Mouse (Mus musculus) embryonic facial prominence, embryonic 11.5 days (tissue): ENCODE results near the gene Tmem171. TPM values are rescaled to one million over a fixed set of nuclear protein-coding genes. Genes with fewer than 3 reads are reported as not detected.
A peak's percentile ranks its signal among the peaks of the same experiment; 100 is the strongest.

Experiments used
- ATAC-seq: fragments of 200-750 bp; cut with Nextera tagmentation; replicated peaks from 2 replicates; pipeline ENCODE4 v1.8.0; 2017; ENCODE audit warnings: low read depth; ENCODE audit not compliant: insufficient number of reproducible peaks, low FRiP score, low TSS enrichment
- DNase-seq: peaks from one replicate; pipeline ENCODE4 v3.0.0-alpha.2; 2015; ENCODE audit warnings: low spot score
- H3K27ac ChIP-seq: fragments of 300-500 bp; sonication (generic); replicated peaks from 2 replicates; pipeline ENCODE4 v1.5.1; 2014; ENCODE audit warnings: mild to moderate bottlenecking, low read depth, low read length, control low read depth
- H3K27me3 ChIP-seq: fragments of 300-500 bp; sonication (generic); 2 replicates; pipeline ENCODE4 v1.6.1; 2014; ENCODE audit warnings: mild to moderate bottlenecking, low read length, moderate library complexity, mixed read lengths; ENCODE audit not compliant: control insufficient read depth, insufficient read depth
- H3K36me3 ChIP-seq: fragments of 300-500 bp; sonication (generic); replicated peaks from 2 replicates; pipeline ENCODE4 v1.6.1; 2014; ENCODE audit warnings: low read depth, mild to moderate bottlenecking, low read length, moderate library complexity, mixed read lengths; ENCODE audit not compliant: control insufficient read depth, insufficient read depth
- H3K4me1 ChIP-seq: fragments of 300-500 bp; sonication (generic); 2 replicates; pipeline ENCODE4 v1.6.1; 2014; ENCODE audit warnings: low read length, mixed read lengths; ENCODE audit not compliant: control insufficient read depth, insufficient read depth
- H3K4me2 ChIP-seq: fragments of 300-500 bp; sonication (generic); 2 replicates; pipeline ENCODE4 v1.6.1; 2014; ENCODE audit warnings: low read depth, mild to moderate bottlenecking, control low read depth, low read length, moderate library complexity
- H3K4me3 ChIP-seq: fragments of 300-500 bp; sonication (generic); 2 replicates; pipeline ENCODE4 v1.5.1; 2014; ENCODE audit warnings: low read depth, low read length, control low read depth
- H3K9ac ChIP-seq: fragments of 300-500 bp; sonication (generic); replicated peaks from 2 replicates; pipeline ENCODE4 v1.6.1; 2014; ENCODE audit warnings: mild to moderate bottlenecking, control low read depth, low read length
- H3K9me3 ChIP-seq: fragments of 300-500 bp; sonication (generic); replicated peaks from 2 replicates; pipeline ENCODE4 v1.6.1; 2016; ENCODE audit warnings: mild to moderate bottlenecking, low read length, inconsistent platforms, mixed read lengths; ENCODE audit not compliant: control insufficient read depth
- WGBS: fragments of 180-500 bp; shearing (Covaris S2); extraction: QIAGEN DNeasy Blood & Tissue Kit; methylation state at CpG from one replicate; pipeline ENCODE4 v1.1.7; 2014; 5-methylcytosine and 5-hydroxymethylcytosine counted together
- polyA plus RNA-seq: library from polyadenylated mRNA; unstranded; fragments of >200 nt; fragmentation: Nextera tagmentation; extraction: Ambion mirVana; gene quantifications from 2 replicates; pipeline ENCODE4 v1.2.1, GENCODE M21; 2014

The Tmem171 gene
- polyA plus RNA-seq, 1 experiment from 2014 or later: not detected

DNA sequence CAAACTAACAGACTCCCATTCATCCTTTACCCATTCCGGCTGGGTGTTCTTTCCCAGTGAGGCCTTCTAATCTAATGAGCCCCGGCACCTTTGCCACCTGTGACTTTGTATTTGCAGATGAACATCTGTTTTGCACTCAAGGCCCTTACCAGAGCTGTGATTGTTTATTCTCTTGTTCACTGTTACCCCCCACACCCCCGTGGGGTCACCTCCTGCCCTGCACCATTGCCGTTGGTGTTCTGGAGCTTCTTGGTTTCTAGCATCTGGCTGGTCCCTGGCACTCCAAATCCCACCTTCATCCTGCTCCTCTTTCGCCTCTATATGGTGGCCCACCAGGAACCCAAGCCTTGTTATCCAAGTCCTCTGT lies 6.7 kb upstream of the Tmem171 start:
- WGBS: 73% methylated on average over 5 of the region's 5 CpGs
- H3K27ac ChIP-seq: no peak overlapping the region
- no peak overlapping the region for H3K9ac ChIP-seq
- no peak overlapping the region for H3K4me2 ChIP-seq
- H3K4me3 ChIP-seq: no peak overlapping the region
- ATAC-seq: 0 out of 2 replicates have a peak, but pooled peaks have one; percentile 49
- H3K9me3 ChIP-seq: no peaks in the 10 kb centered on the region
- H3K27me3 ChIP-seq: no peaks in the 10 kb centered on the region
- H3K4me1 ChIP-seq: no peaks in the 10 kb centered on the region
- DNase-seq: no peak
- no peaks in the 10 kb centered on the region for H3K36me3 ChIP-seq

DNA sequence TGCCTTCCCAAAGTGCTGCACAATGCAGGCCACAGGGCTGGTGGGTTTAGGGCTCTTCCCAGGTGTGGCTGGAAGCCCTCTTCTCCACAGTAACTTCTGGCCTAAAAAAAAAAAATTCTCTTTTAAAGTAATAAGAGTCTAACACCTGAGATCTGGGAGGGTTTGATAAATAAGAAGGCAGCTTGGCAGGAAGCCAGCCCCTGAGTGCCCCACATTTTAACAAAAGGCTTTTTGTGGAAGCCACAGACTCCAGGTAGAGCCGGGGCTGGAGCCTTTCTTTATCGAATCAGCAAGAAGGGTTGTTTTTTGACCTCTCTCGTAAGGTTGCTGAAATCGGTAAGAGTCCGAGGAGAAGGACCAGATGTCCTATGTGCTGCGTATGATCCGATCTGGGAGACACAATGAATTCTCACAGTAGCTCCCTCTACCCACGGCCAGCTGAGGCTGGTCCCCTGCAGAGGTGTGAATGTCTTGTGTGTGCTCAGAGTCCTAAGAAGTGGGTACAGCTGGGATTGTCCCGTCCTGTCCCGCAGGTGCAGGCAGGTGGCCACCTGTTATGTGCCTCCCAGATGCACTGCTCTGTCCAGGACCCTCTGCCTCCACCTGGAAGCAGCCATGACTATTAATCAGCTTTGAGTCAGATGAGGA lies 6.2 kb upstream of the Tmem171 start:
- no peaks in the 10 kb centered on the region for H3K36me3 ChIP-seq
- H3K27me3 ChIP-seq: peaks cover 3% of the 10 kb centered on the region; the same call in 1 of the 2 replicates
- ATAC-seq (no peak), DNase-seq (no peak)
- no peak overlapping the region for H3K4me2 ChIP-seq
- H3K4me1 ChIP-seq: no peaks in the 10 kb centered on the region
- H3K27ac ChIP-seq: no peak overlapping the region
- H3K9me3 ChIP-seq: no peaks in the 10 kb centered on the region
- H3K9ac ChIP-seq: no peak overlapping the region
- 48% methylated on average over 10 of the region's 10 CpGs for WGBS
- H3K4me3 ChIP-seq: no peak overlapping the region

DNA sequence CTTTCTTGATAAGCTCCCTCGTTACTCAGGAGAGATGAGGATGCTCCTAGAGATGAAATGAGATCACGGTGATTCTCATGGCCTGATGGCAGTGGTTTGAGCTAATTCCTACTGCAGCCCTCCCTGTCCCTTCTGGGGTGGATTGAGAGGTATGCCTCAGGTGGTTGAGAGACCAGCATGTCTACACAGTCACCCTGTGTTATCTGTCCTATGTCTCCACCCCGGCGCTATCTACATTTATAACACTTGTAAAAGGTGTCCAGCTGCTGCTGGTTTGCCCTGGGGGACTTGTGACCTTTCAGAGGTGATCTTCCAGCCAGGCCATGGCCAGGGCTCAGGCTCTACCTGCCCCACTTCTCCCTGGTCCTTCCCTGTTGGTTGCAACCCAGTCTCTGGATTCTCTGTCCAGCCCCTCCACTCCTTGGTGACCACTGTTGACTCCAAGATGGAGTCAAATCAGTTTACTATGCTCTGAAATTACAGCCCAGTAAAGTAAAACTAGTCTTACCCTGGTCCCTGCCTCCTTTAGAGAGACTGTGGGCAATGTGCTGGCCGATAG lies 5.4 kb upstream of the Tmem171 start:
- no peaks in the 10 kb centered on the region for H3K9me3 ChIP-seq
- DNase-seq (no peak), ATAC-seq (no peak)
- no peaks in the 10 kb centered on the region for H3K4me1 ChIP-seq
- no peak overlapping the region for H3K27ac ChIP-seq
- H3K36me3 ChIP-seq: no peaks in the 10 kb centered on the region
- no peak overlapping the region for H3K9ac ChIP-seq
- no peak overlapping the region for H3K4me3 ChIP-seq
- WGBS: 86% methylated on average over 5 of the region's 5 CpGs
- no peak overlapping the region for H3K4me2 ChIP-seq
- H3K27me3 ChIP-seq: peaks cover 6% of the 10 kb centered on the region; the same call in 1 of the 2 replicates

DNA sequence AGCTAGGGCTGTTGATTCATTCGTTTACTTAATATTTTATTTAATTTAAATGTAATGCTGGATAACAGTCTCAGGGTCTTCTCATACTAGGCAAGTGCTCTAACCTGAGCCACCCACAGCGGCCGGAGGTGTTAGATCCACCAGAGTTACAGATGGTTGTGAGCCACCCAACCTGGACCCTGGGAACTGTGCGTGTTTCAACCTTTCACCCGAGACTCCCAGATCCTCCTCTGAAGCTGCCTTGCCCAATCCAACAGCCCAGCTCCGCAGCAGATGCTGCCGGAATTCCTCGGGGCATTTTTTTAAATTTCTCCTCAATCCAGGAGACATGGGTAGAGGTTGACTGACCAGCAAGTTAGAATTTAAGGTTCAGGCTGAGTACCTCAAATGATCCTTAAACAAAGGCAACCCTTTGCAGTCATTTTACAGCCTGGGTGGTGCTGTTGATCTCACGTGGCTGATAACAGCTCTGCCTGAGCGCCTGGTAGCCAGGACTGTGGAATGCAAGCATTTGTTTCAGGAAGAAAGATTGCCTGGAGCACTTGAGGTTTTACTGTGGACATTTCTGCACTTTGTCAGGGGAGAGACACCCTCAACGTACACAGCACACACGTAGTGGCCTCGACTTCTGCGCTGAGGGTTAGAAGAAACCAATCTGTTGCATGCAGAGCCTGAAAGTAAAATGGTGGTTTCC lies 4.6 kb upstream of the Tmem171 start:
- ATAC-seq (no peak), DNase-seq (peak; percentile 15)
- 66% methylated on average over 14 of the region's 14 CpGs for WGBS
- Histone ChIP-seq H3K4me1 (no peaks in the 10 kb centered on the region), H3K27ac (no peak overlapping the region), H3K27me3 (peaks cover 9% of the 10 kb centered on the region; the same call in 1 of the 2 replicates), H3K36me3 (no peaks in the 10 kb centered on the region), H3K9me3 (no peaks in the 10 kb centered on the region), H3K4me2 (no peak overlapping the region), H3K4me3 (no peak overlapping the region), H3K9ac (no peak overlapping the region)

DNA sequence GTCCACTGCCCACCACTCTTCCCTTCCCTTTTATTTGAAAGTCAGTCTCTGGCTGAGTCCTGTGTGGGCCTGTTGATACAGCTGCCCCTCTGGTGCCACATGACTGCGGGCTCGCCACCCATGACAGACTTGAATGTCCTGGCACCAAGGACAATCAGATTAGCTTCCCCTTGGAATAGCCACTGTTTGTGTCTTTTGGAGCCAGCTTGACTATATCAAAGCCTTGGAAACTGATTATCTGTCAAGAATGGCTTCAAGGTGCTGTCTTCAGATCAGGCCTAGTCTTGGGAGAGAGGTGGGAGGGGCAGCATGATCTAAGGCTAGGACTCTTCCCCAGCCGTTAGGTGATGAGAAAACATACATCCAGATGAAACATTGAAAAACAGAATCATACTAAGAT lies 2.1 kb upstream of the Tmem171 start:
- Histone ChIP-seq H3K36me3 (no peaks in the 10 kb centered on the region), H3K9me3 (no peaks in the 10 kb centered on the region), H3K27ac (no peak overlapping the region), H3K4me2 (no peak overlapping the region), H3K27me3 (peaks cover 9% of the 10 kb centered on the region; the same call in 1 of the 2 replicates), H3K4me3 (no peak overlapping the region), H3K4me1 (no peaks in the 10 kb centered on the region), H3K9ac (no peak overlapping the region)
- no peak for DNase-seq
- 96% methylated on average over 3 of the region's 3 CpGs for WGBS
- no peak for ATAC-seq

DNA sequence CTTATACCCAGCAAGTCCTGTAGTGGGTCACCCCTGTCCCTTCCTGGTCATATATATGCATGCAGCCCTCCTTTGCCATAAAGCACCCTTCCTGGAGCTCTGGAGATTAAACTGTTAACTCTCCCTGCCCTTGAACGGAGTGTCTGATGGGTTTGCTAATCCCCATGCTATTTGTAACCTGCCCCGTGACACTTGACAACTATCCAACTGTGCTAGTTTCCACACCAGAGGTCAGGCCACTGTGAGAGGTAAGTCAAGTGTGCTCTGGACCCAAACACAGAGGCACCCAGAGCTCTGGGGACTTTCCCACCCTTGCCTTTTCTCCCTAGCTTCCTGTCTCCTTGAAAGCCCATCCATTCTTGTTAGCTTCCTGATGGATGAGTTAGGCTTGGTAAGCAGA lies 912 bp upstream of the Tmem171 start:
- Histone ChIP-seq H3K4me2 (no peak overlapping the region), H3K4me1 (no peaks in the 10 kb centered on the region), H3K9me3 (no peaks in the 10 kb centered on the region), H3K27me3 (peaks cover 9% of the 10 kb centered on the region; the same call in 1 of the 2 replicates), H3K36me3 (no peaks in the 10 kb centered on the region), H3K27ac (no peak overlapping the region), H3K4me3 (no peak overlapping the region), H3K9ac (no peak overlapping the region)
- WGBS: 58% methylated on average over 2 of the region's 2 CpGs
- no peak for ATAC-seq
- DNase-seq: no peak

DNA sequence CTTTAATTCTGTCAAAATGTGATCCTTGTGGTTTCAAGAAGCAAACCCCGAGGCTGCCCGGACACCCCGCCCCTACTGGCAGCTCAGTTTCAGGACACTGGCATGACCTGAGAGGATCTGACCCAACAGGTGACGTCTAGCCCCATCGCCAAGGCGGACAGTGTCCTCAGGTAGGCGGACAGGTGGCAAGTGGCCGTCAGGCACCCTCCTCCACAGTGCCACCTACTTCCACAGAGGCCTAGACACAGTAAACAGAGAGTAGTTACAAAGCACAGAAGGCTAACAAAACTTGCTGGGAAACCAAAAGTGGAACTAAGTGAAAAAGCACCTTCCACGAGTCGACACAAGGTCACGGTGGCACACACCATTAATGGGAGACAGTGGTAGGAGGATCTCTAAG lies 1.3 kb downstream of the Tmem171 start:
- 91% methylated on average over 11 of the region's 11 CpGs for WGBS
- Histone ChIP-seq H3K27me3 (peaks cover 9% of the 10 kb centered on the region; the same call in 1 of the 2 replicates), H3K9me3 (no peaks in the 10 kb centered on the region), H3K4me3 (no peak overlapping the region), H3K4me2 (no peak overlapping the region), H3K9ac (no peak overlapping the region), H3K27ac (no peak overlapping the region), H3K4me1 (no peaks in the 10 kb centered on the region), H3K36me3 (no peaks in the 10 kb centered on the region)
- ATAC-seq (no peak), DNase-seq (no peak)

DNA sequence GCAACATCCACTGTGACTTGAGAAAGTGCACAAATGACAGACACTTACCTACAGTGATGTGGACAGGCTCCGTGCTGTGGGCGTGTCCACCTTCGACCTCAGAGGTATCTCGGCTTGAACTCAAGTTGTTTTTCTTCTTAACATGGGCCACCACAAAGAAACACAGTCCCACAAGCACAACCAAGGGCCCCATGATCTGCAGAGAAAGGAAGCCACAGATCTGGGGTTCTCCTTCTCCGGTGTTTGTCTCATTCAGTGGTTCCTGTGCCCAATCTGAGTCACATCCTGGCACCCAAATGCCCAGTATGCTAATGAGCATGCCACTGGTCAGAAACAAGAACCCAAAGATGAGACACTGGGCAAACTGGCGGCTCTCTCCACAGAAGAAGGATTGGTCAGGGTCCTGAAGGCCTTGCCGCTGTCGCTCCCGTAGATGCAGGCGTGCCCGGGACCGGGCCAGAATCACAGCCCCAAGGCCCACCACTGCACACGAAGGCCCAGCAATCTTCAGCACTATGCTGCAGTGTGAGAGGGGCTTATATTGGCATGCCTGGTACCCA lies 2.6 kb downstream of the Tmem171 start:
- no peaks in the 10 kb centered on the region for H3K4me1 ChIP-seq
- H3K36me3 ChIP-seq: no peaks in the 10 kb centered on the region
- ATAC-seq (no peak), DNase-seq (no peak)
- H3K27me3 ChIP-seq: peaks cover 9% of the 10 kb centered on the region; the same call in 1 of the 2 replicates
- WGBS: 92% methylated on average over 13 of the region's 13 CpGs
- no peak overlapping the region for H3K27ac ChIP-seq
- H3K9me3 ChIP-seq: no peaks in the 10 kb centered on the region
- H3K4me2 ChIP-seq: no peak overlapping the region
- H3K9ac ChIP-seq: no peak overlapping the region
- H3K4me3 ChIP-seq: no peak overlapping the region
